Mouse (Mus musculus) layer of hippocampus, adult 9-10 months (tissue): ENCODE measurements around the gene Isyna1.

Source experiments
- DNase-seq: peaks from one replicate; pipeline ENCODE4 v3.0.0; 2022; ENCODE audit warnings: low spot score

The Isyna1 gene

GRCm38 (mm10) chr8:70593961-70594609 lies at the start of gene Isyna1:
TSS of gene Isyna1 (plus strand) at chr8:70594373.
- DNase-seq, result no peak

DNA sequence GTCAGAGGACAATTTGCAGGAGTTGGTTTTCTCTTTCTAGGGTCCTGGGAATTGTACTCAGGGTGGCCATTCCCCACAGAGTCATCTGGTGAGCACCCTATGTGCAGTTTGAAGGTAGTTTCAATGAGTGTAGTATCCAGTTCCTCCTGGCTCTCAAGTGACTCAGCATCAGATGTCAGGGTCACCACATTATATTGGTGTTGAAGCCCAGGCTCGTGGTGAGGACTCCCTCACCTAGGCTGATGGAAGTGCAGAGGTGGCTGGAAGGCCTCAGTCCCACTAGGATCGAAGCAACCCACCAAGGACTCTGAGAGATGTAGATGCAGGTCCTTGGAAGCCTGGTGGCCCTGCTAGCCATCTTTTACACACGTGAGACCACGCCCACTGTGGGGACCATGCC lies 47.8 kb upstream of the Isyna1 start:
- no peak for DNase-seq

GRCm38 (mm10) chr8:70547762-70548161 lies 46.4 kb upstream of the Isyna1 start:
- DNase-seq, result no peak

- no peak for DNase-seq
Observed at GRCm38 (mm10) chr8:70549412-70550184, 44.6 kb upstream of the Isyna1 start.

GRCm38 (mm10) chr8:70551558-70552161 lies 42.5 kb upstream of the Isyna1 start:
- DNase-seq, result no peak

DNA sequence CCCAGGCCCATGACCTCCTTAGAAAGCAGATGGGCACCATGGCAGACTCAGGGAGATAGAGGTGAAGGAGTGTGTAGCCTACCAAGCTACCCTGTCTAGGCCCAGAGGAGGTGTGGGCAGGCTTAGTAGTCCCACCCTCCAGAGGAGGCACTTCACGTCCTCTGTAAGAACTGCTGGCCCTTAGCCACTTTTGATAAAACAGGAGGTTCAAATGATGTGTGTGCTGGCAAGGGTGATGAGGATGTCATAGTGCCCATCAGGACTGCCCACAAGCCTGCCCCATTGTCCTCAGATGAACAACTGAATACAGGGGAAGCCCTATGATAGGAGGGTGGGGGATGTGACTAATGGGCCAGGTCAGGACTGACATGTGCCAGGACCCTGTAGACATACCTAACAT lies 41.3 kb upstream of the Isyna1 start:
- no peak for DNase-seq

DNA sequence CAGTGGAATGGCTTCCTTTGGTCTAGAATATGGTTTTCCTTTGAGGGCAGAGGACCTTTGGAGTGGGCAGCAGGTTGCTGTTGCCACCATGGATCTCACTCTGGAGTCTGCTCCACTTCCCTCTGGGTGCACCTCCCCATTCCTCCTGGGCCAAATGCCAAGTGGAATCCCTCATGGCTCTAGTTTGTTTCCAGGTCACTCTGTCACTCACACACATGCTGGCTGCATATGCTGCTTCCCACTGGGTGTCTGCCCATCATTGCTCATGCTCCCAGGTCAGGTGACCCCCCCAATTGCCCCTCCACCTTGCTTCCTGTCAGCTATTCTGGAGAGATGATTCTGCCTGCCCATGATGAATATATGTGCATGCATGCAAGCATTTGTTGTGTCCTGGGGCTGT lies 40.4 kb upstream of the Isyna1 start:
- no peak for DNase-seq

GRCm38 (mm10) chr8:70555079-70555747 lies 39.0 kb upstream of the Isyna1 start:
- DNase-seq, result no peak

DNA sequence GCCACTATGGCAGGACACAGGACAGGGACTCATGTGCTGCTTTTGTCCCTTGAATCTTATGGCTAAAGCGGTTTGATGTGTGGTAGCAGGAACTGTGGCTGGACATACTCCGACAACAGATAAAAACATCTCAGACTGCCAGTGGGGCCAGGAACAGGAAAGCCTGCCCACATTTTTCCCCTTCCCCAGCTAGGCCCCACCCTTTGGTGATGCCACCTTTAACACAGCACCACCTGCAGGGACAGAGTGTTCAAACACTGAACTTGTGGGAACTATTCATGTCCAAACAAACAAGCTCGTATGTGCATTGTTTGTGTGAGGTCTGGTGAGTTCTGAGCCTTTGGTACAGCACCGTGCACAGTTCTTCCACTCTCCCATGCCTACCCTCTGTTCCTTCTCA lies 35.8 kb upstream of the Isyna1 start:
- no peak for DNase-seq

DNA sequence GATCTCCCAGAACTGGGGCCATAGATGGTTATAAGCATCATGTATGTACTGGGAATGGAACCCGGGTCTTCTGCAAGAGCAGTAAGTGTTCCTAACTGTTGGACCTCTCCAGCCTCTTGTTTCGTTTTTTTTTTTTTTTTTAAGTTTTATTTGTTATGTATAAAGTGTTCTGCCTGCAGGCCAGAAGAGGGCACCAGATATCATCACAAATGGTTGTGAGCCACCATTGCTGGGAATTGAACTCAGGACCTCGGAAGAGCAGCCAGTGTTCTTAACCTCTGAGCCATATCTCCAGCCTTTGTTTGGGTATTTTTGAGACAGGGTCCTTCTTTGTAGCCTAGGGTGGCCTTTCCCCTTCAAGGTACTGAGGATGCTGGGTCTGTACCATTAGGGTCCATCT lies 35.2 kb upstream of the Isyna1 start:
- no peak for DNase-seq

- DNase-seq, result no peak
Observed at GRCm38 (mm10) chr8:70560096-70560495, 34.1 kb upstream of the Isyna1 start.

DNA sequence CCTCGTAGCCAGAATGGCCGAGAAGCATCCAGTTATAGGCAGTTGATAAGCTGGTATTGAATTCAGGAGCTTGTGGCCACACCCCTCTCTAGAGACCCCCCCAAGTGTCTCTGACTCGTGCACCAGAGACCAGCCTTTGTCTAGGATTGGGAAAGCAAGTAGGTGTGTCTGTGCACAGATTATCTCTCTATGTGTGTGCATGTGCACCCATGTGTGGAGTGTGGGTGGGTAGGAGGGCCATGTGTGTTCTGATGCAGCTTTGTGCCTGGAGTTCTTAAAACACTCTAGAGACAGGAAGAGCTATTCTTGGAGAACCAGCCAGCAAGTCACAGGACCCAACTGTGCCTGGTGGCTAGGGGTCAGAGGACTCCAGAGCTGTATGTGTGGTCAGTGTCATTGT lies 33.6 kb upstream of the Isyna1 start:
- DNase-seq, result no peak

GRCm38 (mm10) chr8:70561357-70561756 lies 32.8 kb upstream of the Isyna1 start:
- DNase-seq, result no peak

- no peak for DNase-seq
Observed at GRCm38 (mm10) chr8:70561809-70562535, 32.2 kb upstream of the Isyna1 start.

- DNase-seq, result no peak
Observed at GRCm38 (mm10) chr8:70562802-70563201, 31.4 kb upstream of the Isyna1 start.

- no peak for DNase-seq
Observed at GRCm38 (mm10) chr8:70563763-70564387, 30.3 kb upstream of the Isyna1 start.

GRCm38 (mm10) chr8:70564696-70565235 lies 29.4 kb upstream of the Isyna1 start:
- no peak for DNase-seq

DNA sequence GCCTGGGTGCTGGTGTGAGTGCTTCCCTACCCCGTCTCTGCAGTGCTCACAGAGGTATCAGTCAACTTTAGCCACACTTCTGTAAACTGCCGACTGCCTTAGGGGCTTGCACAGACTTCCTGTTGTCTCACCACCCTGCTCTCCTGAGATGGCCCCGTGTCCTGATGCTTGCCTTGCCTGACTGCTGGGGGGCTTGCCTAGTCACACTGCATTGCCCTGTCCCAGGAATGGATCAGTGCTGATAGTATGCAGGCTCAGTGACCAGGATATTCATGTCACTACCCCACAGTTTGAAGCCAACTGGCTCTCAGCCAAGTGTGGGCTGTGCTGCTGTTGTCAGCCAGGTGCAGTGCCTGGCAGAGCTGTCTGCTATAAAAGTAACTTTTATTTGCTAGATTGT lies 28.6 kb upstream of the Isyna1 start:
- DNase-seq, result no peak

- no peak for DNase-seq
Observed at GRCm38 (mm10) chr8:70570360-70570759, 23.8 kb upstream of the Isyna1 start.

DNA sequence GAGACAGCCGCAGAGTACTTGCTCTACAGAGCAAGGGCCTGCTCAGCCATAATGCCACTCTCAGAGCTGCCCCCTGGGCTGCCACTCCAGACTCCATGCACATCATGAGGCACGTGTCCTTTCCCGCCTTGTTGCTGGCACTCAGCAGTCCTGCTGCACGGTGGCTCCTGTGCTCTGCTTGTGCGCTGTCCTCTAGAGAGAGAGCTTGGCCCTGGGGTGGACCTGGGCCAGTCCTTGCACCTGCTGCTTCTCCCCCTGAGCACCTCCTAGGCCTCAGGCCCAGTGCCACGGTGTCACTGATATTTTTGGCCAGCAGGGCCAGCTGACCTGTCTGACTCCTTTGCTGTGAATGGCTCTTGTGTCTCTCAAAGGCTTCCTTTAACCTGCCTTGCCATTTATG lies 23.2 kb upstream of the Isyna1 start:
- DNase-seq, result no peak

GRCm38 (mm10) chr8:70574302-70574701 lies 19.9 kb upstream of the Isyna1 start:
- DNase-seq, result no peak
